Mouse (Mus musculus) kidney, adult 2 months (tissue): ENCODE measurements around the gene Hdac7.

Source experiments
- CTCF ChIP-seq: fragments of 200-500 bp; conservative IDR thresholded peaks from 2 replicates; pipeline ENCODE4 v1.5.1; 2011; ENCODE audit warnings: low read depth, mild to moderate bottlenecking, control low read depth, low read length, moderate library complexity, mixed read lengths; ENCODE audit not compliant: insufficient read depth, insufficient read length
- POLR2A ChIP-seq: fragments of 200-500 bp; IDR thresholded peaks from one replicate; pipeline ENCODE4 v1.6.1; 2011; ENCODE audit warnings: low read depth, low read length, control low read depth

DNA sequence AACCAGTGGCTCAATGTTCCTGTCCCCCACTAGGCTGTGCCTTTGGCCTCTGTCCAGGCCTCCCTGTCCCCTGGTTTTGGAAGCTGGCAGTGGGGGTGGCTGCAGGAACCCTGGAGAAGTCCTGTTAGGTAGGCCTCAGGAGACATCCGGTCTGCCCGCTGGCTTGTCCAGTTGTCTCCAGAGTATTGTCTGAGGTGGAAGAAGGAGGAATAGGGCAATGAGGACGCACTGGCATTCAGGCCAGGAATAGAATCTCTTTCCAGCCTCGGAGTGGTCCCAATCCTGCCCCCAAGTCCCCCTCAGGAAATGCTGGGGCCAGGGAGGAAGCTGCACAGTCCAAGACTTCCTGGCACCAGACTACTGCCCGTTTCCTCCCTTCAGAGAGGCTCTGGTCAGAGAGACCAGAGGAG lies 70.3 kb downstream of the Hdac7 start:
- TF ChIP-seq CTCF (no peak), POLR2A (no peak)
